Mouse (Mus musculus): ENCODE results near the gene Ifitm2. TPM values are rescaled to one million over a fixed set of nuclear protein-coding genes. Genes with fewer than 3 reads are reported as not detected.

Ifitm2 gene
- polyA plus RNA-seq, 1 experiment, result 986 TPM

- DNase-seq (ENCODE audit: low read depth), result no peak
These were observed 50.1 kb downstream of the Ifitm2 start for GRCm38 (mm10) chr7:140905642-140906081.

Other genes starting within 250 kb of the Ifitm2 start
- gene Cyp2e1, start 192.2 kb downstream of the Ifitm2 start, polyA plus RNA-seq (2012; rRNA removed), result 82.4 and 284 TPM in 2 replicates
- 0.68 and 1.2 TPM in 2 replicates for gene Syce1, start 168.1 kb downstream of the Ifitm2 start, polyA plus RNA-seq (2012; rRNA removed)
- gene Zfp941, start 133.8 kb downstream of the Ifitm2 start, polyA plus RNA-seq (2012; rRNA removed), result 0.20 and 0.30 TPM in 2 replicates
- gene Urah, start 121.0 kb downstream of the Ifitm2 start, polyA plus RNA-seq (2012; rRNA removed), result 2.0 and 2.1 TPM in 2 replicates
- 1.6 and 1.8 TPM in 2 replicates for gene Scgb1c1, start 110.4 kb downstream of the Ifitm2 start, polyA plus RNA-seq (2012; rRNA removed)
- gene Odf3, start 108.2 kb downstream of the Ifitm2 start, polyA plus RNA-seq (2012; rRNA removed), result 0.74 and 1.2 TPM in 2 replicates
- gene Gm45785, start 99.7 kb downstream of the Ifitm2 start, polyA plus RNA-seq (2012; rRNA removed), result not detected in 2 replicates
- 103 and 117 TPM in 2 replicates for gene Ric8a, start 99.0 kb downstream of the Ifitm2 start, polyA plus RNA-seq (2012; rRNA removed)
- 32.0 and 40.0 TPM in 2 replicates for gene Bet1l, start 98.4 kb downstream of the Ifitm2 start, polyA plus RNA-seq (2012; rRNA removed)
- 68.5 and 81.3 TPM in 2 replicates for gene Psmd13, start 74.0 kb downstream of the Ifitm2 start, polyA plus RNA-seq (2012; rRNA removed)
- gene Sirt3, start 73.7 kb downstream of the Ifitm2 start, polyA plus RNA-seq (2012; rRNA removed), result 27.4 and 29.3 TPM in 2 replicates
- gene Cox8b, start 55.5 kb downstream of the Ifitm2 start, polyA plus RNA-seq (2012; rRNA removed), result 12.1 and 40.0 TPM in 2 replicates
- gene Nlrp6, start 35.1 kb downstream of the Ifitm2 start, polyA plus RNA-seq (2012; rRNA removed), result 1.2 and 2.3 TPM in 2 replicates
- gene Pgghg, start 14.6 kb downstream of the Ifitm2 start, polyA plus RNA-seq (2012; rRNA removed), result 25.9 and 33.1 TPM in 2 replicates
- 0.84 and 1.7 TPM in 2 replicates for gene Ifitm5, start 5.7 kb downstream of the Ifitm2 start, polyA plus RNA-seq (2012; rRNA removed)
- gene Gm45717, start 50 bp downstream of the Ifitm2 start, polyA plus RNA-seq (2012; rRNA removed), result 0.36 and 0.74 TPM in 2 replicates
- gene Ifitm1, start 11.2 kb upstream of the Ifitm2 start, polyA plus RNA-seq (2012; rRNA removed), result 73.9 and 89.5 TPM in 2 replicates
- gene Ifitm3, start 54.8 kb upstream of the Ifitm2 start, polyA plus RNA-seq (2012; rRNA removed), result 421 and 433 TPM in 2 replicates
- 10.2 and 16.1 TPM in 2 replicates for gene Ifitm6, start 61.9 kb upstream of the Ifitm2 start, polyA plus RNA-seq (2012; rRNA removed)
- not detected in 2 replicates for gene Gm17387, start 73.1 kb upstream of the Ifitm2 start, polyA plus RNA-seq (2012; rRNA removed)
- 7.7 and 8.9 TPM in 2 replicates for gene B4galnt4, start 105.1 kb upstream of the Ifitm2 start, polyA plus RNA-seq (2012; rRNA removed)
- 21.5 and 23.5 TPM in 2 replicates for gene Pkp3, start 122.2 kb upstream of the Ifitm2 start, polyA plus RNA-seq (2012; rRNA removed)
- 22.0 and 23.1 TPM in 2 replicates for gene Sigirr, start 144.6 kb upstream of the Ifitm2 start, polyA plus RNA-seq (2012; rRNA removed)
- 4.1 TPM in 2 replicates for gene Ano9, start 161.8 kb upstream of the Ifitm2 start, polyA plus RNA-seq (2012; rRNA removed)
- 42.3 and 42.8 TPM in 2 replicates for gene Ptdss2, start 166.4 kb upstream of the Ifitm2 start, polyA plus RNA-seq (2012; rRNA removed)
- gene Rnh1, start 216.9 kb upstream of the Ifitm2 start, polyA plus RNA-seq (2012; rRNA removed), result 227 and 260 TPM in 2 replicates
- 78.5 and 89.2 TPM in 2 replicates for gene Hras, start 238.0 kb upstream of the Ifitm2 start, polyA plus RNA-seq (2012; rRNA removed)
- 12.7 and 12.9 TPM in 2 replicates for gene Lrrc56, start 238.2 kb upstream of the Ifitm2 start, polyA plus RNA-seq (2012; rRNA removed)

Data from gonadal fat pad, adult 2 months (tissue).